Mouse (Mus musculus): ENCODE measurements around the gene Gde1. TPM values are rescaled to one million over a fixed set of nuclear protein-coding genes. Genes with fewer than 3 reads are reported as not detected.
A peak's percentile ranks its signal among the peaks of the same experiment; 100 is the strongest.

Gde1 gene
- polyA plus RNA-seq, 1 experiment = 36.0 TPM

DNA sequence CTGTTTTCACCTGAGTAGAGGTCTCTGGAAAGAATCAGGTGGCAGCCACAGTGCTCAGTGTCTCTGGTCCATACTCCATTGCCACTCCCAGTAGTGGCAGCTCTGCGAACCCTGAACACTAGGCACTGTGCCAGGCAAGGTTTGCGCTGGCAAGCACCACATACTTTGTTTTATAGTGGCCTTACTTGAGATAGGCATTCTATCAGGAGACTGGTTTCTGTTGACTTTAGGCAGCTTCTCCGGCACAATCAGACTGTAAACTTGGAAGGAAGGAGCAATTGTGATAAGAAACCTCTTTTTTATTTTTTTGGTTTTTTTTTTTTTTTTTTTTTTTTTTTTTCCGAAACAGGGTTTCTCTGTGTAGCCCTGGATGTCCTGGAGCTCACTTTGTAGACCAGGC lies 2.4 kb upstream of the Gde1 start:
- WGBS = 29% methylated on average over 4 of the region's 4 CpGs
- DNase-seq (ENCODE audit: low read depth, low spot score) = peak; percentile 93

DNA sequence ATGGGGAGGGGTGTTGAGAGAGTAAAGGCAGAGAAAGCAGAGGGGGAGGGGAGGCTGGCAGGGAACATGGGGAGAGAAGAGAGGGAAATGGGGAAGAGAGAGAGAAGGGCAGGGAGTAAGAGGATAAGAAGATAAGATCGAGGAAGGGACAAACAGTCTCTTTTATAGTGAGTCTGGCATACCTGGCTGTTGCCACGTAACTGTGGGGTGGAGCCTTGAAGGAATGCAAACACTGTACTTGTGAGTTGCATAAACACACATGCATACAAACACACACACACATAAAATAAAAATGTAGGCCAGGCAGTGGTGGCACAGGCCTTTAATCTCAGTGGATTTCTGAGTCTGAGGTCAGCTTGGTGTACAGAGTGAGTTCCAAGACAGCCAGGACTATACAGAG lies 1.6 kb upstream of the Gde1 start:
- 27% methylated on average over 2 of the region's 2 CpGs for WGBS
- DNase-seq (ENCODE audit: low read depth, low spot score) = no peak

DNA sequence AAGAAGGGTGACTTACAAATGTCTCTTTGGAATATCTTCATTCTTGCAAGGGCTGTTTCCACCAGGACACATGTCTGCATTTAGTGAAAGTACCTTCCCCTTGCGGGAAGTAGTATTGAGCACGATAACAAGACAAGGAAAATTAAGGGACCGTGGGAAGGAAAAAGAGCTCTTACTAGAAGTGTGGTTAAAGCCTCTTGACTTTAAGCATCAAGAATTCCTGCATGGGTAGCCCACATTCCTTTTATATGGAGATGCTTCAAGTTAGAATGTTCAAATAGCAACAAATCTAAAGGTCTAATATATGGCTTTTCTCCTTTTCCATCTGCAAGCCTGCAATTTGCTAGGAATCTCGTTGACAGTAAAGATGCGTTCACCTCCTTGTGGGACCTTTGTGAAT lies 910 bp upstream of the Gde1 start:
- WGBS = 84% methylated on average over 5 of the region's 5 CpGs
- DNase-seq (ENCODE audit: low read depth, low spot score) = no peak

DNA sequence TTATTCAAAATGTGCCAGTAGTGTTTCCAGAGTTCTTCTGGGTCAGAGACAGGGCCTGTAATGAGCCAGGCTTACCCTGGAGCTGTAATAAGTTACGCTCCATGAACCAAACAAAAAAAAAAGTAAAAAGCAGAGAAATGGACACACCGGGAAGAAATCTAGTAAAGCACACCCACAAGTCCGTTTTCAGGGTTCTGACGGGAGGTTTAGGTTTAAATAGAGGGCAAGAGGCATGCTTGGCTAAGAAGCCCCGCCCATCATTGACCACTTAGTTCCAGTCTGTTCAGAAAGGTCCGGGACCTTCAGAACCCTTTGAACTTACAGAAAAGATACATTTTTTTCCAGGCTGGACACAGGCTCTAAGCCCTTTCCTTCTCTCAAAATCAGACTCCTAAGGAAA lies 473 bp upstream of the Gde1 start:
- no peak for DNase-seq (ENCODE audit: low read depth, low spot score)
- WGBS = 22% methylated on average over 6 of the region's 6 CpGs

DNA sequence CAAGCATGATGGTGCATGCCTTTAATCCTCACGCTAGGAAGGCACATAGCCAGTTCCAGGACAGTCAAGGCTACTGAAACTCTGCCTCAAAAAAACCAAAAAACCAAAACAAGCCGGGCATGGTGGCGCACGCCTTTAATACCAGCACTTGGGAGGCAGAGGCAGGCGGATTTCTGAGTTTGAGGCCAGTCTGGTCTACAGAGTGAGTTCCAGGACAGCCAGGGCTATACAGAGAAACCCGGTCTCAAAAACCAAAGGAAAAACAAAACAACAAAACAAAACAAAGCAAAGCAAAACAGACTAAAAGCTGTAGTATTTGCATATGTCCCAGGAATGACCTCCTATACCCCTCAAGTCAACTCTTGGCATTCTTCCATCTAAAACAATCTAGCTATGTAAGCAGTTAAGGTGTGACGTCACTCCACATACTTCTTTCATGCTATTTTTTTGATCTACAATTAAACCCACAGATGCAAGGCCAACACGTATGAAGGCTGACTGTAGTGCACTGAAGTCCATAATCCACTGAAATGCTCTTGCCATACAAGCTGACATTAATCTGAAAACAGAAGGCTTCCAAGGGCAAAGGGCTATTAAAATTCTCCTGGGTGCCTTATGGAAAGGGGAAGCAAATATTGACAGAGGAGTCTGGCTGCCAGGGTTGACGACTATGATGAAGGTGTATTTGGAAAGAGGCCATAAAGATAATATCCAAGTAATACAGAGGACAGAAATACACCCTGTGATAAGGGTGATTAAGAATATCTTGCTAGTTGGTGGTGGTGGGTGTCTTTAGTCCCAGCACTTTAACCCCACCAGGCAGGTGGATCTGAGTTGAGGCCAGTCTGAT lies 1.4 kb downstream of the Gde1 start:
- DNase-seq (ENCODE audit: low read depth, low spot score) = peak; percentile 81
- 46% methylated on average over 9 of the region's 9 CpGs for WGBS

DNA sequence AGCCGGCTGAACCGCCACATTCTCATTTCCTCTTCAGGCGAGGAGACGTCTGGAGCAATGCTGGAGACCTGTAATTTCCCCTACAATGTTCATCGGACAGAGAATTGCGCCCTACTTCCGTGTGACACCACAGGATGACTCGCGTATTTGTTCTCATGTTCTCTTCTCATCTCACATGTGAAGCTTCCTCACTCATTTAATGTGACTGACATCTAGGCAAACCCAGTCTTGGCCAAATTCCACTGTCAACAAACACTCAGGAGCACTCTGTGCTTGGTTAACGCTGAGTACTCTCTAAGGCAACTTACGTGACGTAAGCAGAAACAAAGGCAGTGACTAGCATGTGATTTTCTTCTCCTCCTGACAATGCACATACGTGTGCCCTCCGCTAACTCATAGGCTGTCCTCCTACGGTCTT lies 2.4 kb downstream of the Gde1 start:
- DNase-seq (ENCODE audit: low read depth, low spot score) = peak; percentile 88
- WGBS = 30% methylated on average over 15 of the region's 15 CpGs

DNA sequence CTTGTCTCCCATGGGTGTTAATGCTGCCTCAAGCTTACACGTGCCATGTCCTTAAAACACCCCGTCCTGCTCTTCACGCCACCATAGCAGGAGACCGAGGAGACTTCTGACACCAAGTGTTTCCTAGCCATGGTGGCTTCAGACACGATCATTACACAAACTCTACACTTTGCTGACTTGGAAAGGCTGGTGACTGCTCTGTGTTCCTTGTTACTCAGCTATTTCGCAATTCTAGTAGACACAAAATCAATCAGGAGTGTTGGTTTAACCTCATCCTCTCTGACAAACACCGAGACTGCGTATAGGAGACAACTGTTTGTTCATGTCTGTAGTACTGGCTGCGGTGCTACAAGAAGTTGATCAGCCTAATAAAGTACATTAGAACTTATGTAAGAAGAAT lies 6.7 kb downstream of the Gde1 start:
- DNase-seq (ENCODE audit: low read depth, low spot score) = no peak
- WGBS = 57% methylated on average over 9 of the region's 9 CpGs

DNA sequence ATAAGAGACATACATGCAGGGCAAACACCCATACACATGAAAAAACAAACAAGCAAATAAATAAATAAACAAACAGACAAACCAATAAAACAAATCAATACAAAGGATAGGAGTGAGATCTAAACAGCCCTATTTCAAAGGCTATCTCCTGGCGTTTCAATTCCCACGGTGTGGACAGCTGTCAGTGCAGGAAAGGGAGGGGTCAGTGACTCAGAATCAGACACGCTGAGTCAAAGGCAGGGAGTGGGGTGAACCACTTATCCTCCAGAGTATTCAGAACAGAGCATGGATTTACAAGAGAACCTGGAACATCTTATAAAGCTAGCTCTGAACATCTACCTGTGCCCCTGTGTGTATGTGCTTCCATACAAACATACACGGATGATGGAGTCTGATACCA lies 8.4 kb downstream of the Gde1 start:
- no peak for DNase-seq (ENCODE audit: low read depth, low spot score)
- WGBS = 33% methylated on average over 4 of the region's 4 CpGs

DNA sequence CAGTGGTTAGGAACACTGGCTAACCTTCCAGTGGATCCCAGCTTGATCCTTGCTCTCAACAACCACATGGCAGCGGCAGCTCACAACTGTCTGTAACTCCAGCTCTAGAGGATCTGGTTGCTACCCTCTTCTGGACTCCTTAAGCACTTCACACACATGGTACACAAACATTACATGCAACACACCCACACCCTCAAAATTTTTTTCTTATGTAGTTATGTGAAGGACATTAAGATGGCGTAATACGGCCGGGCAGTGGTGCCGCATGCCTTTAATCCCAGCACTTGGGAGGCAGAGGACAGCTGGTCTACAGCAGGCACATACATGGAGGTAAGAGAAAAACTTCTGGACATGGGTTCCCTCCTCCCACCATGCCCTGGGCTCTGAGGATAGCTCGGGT lies 9.4 kb downstream of the Gde1 start:
- WGBS = 93% methylated on average over 6 of the region's 6 CpGs
- no peak for DNase-seq (ENCODE audit: low read depth, low spot score)

DNA sequence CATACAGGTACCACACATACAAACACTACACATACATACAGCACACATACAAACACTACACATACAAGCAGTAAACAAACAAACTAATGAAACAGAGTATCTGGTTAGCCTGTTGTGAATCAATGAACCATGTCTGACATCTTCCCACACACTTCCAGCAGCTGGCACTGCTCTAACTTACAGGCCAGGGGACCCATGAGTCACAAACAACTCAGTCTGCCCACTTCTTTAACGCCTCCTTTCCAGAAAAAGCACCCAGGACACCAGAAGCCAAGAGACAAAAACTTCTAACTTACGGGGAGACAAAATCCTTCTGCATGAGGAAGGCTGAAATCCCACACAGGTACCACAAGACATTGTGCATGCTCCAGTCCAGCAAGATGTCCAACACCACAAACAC lies 14.3 kb downstream of the Gde1 start:
- no peak for DNase-seq (ENCODE audit: low read depth, low spot score)
- WGBS = 88% methylated on average over 2 of the region's 2 CpGs

DNA sequence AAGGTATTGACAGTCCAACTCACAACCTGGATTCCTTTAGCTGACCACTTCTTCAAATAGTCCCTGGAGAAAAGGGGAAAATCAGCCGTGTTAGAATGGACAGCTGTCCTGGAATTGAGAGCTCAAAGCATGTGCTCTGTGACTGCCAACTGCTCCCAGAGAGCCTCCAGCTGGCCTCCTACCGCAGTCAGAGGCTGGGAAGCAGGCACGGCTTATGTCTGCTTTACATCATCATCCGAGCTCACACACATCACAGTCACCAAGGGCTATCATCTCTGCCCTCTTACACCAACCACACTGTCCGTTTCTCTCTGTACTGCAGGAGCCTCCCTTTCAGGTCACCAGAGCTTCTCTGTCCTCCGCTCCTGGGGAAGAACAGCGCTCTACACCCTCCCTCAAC lies 16.5 kb downstream of the Gde1 start:
- WGBS = 86% methylated on average over 7 of the region's 7 CpGs
- DNase-seq (ENCODE audit: low read depth, low spot score) = no peak

DNA sequence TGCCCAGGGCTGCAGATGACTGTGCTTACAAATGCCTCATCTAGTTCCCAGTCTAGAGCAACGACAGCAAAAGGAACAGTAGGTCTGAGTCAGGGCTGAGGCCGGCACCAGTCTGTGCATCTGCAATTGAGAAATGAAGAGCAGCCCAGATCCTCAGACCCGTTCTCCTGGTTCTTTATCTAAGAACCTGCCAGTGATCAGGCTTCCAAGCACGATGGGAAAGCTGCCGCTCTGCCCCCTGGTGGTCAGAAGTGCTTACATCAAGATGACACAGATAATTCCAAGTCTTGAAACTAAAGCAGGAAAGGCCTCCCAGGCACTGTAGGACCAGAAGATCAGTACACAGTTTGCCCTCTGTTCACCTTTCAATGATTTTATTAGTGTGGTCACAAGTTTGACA lies 17.4 kb downstream of the Gde1 start:
- DNase-seq (ENCODE audit: low read depth, low spot score) = peak; percentile 38
- WGBS = 24% methylated on average over 5 of the region's 5 CpGs

DNA sequence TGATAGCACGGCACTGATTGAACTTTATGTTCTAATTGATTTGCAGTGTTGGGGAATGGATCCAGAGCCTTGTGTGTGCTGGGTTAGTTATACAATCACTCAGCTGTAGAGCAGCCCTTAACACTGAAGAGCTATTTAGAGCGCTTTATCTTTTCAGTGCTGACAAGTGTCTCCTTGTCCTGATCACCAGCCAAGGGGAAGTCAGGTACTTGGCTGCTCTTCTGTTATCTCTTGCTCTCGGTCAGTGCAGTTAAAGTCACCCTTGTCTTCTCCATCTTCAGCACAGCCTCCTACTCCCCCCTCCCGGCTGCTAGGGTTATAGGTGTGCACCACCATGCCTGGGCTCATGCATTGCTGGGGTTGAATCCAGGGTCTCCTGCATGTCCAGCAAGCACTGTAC lies 28.8 kb downstream of the Gde1 start:
- 87% methylated on average over 4 of the region's 4 CpGs for WGBS
- DNase-seq (ENCODE audit: low read depth, low spot score) = no peak

DNA sequence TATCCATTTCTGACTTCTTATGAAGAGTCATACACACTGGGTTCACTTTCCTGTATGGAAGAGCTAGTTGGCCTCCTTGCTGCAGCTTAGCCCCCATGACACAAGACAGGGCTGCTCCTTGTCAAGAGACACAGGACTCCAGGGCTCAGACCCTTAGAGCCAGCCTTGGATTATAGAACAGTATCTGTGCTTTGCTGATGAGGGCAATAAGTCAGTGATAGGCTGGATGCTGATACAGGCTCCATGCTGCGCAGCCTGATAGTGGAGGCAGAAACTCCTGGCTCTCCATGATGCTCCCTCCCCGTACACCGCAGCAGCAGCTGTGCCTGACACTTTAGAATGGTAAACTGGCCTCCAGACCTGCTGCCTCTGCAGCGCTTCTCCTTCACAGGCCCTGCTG lies 35.4 kb downstream of the Gde1 start:
- WGBS = 76% methylated on average over 4 of the region's 4 CpGs
- no peak for DNase-seq (ENCODE audit: low read depth, low spot score)

DNA sequence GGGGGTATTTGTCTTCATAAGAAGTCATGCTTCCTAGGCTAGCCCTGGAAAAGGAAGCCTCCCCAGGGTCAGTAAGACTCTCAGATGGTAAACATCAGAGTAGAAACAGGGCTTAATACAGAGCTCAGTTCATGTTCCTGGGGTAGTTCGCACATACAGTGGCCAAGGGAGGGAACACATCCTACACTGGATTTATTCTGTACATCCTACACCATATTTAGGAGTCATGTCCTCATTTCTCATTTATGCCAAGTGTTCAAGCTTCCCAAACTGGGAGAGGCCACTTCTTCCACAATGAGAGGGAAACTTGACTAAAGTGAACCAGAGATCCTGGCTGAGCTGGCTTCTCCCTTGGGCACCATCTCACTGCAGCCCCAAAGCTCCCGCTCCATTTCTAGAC lies 37.8 kb downstream of the Gde1 start:
- 96% methylated on average over 2 of the region's 2 CpGs for WGBS
- no peak for DNase-seq (ENCODE audit: low read depth, low spot score)

DNA sequence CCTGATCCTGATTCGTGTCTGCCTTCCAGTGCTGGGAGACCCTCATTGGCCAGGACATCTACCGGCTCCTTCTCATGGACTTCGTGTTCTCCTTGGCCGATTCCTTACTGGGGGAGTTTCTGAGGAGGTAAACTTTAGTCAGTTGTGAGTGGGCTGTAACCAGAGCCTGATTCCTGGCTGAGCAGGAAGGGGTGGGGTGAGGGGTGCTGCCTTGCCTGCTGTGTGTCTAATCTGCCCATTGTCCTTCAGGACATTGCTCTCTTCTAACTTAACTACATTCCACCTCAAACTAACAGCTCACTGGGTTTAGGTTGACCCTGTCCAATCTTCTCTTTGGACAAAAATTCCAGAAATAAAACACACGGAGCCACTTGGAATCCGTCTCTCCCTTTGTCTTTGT lies 48.8 kb downstream of the Gde1 start:
- DNase-seq (ENCODE audit: low read depth, low spot score) = no peak
- WGBS = 67% methylated on average over 6 of the region's 6 CpGs

DNA sequence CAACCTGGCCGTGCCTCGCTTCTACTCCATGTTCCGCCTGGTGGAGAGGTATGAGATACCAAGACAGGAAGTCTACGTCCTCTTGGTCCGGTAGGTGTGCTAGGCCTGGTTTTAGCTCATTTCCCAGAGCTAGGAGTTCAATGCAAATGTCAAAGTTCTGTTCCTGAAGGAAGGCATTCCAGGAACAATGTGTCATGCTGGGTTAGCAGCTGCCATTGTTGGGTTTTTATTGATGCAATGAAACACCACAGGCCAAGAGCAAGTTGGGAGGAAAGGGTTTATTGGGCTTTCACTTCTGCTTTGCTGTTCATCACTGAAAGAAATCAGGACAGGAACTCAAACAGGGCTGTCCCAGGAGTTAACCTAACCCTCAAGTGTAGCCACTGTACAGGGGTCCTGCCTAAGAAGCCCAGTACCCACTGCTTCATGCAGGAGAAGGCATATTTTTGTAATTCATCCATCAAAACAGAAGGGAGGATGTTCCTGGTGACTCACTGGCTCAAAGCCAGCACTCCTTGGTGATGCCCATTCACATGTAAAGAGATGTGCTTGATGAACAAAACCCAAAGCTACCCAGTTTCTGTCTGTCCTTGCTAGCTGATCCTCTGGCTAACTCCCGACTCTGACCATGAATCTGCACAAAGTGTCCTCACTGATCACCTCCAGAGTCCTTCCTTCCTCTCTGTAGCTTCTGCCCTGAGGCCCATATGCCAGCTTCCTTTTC lies 52.8 kb downstream of the Gde1 start:
- peak; percentile 48 for DNase-seq (ENCODE audit: low read depth, low spot score)
- WGBS = 57% methylated on average over 6 of the region's 6 CpGs

DNA sequence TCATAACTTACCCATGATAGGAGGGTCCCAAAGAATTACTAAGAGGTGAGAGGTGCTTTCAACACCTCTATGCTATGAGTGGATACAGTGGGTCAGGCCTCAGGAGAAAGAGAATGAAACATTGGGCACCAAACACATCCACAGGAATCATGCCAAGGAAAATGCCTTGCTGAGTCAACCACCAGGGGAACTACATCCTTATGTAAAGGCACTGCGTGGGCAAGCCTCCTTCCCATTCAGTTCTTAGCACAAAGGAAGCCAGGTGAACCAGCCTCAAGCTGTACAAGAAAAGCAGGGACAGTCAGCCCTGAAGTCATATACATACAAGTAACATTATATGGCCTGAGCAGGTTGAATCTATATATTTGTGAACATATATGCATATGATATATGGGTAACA lies 54.7 kb downstream of the Gde1 start:
- no peak for DNase-seq (ENCODE audit: low read depth, low spot score)
- 84% methylated on average over 1 of the region's 1 CpGs for WGBS

DNA sequence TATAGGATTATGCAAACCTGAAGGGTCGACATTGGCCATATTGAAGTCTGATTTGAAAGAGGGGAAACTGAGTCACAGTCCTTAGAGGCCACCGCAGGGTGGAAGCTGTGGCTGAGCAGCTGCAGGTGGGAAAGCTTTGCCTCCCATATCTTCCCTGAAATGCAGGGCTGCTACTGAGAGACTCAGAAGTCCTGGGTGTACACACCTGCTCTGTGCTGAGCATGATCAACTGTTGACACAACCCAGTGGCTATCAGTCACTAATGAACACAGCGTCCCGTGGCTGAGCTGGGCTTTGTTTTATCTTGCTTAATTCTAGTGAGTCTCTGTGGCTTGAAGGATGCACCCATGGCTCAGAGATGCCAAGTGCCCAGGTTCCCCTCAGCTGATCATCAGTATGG lies 55.5 kb downstream of the Gde1 start:
- 83% methylated on average over 4 of the region's 4 CpGs for WGBS
- no peak for DNase-seq (ENCODE audit: low read depth, low spot score)

DNA sequence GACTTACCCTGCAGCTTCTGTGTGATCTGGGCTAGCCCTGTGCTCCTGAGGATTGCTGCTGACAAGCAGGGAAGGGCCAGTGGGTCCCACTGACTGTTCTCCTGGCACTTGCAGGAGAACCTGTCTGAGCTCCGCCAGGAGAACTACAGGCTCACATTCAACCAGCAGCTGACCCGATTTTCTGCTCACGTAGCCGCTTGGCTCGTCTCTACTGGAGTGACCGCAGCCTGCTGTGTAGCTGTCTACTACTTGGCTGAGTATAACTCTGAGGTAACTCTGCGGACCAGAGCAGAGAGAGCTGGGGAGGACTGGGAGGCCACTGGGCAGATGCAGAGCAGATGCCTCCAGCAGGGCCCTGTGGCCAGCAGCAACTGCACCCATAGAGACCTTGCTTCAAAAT lies 56.2 kb downstream of the Gde1 start:
- 86% methylated on average over 7 of the region's 7 CpGs for WGBS
- DNase-seq (ENCODE audit: low read depth, low spot score) = no peak

DNA sequence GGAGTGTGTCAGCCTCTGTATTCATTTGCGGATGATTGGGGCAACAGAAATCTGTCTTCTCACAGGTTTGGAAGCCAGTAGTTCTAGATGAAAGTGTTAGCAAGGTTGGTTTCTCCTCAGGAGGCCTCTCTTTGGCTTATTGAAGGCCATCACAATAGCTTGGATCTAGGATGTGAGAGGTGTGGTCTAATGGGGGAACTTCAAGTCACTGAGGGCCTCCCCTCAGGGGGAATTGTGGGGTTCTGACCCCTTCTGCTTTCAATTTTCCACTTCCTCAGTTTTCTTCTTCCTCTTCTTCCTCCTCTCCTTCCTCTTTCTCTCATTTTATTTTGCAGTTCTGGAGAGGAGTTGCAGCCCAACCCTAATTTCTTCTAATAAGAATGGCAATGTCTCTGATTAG lies 59.3 kb downstream of the Gde1 start:
- DNase-seq (ENCODE audit: low read depth, low spot score) = no peak

More for the DNA sequence above, 59.3 kb downstream of the Gde1 start:
- WGBS = 85% methylated on average over 1 of the region's 1 CpGs
